Mouse (Mus musculus): ENCODE measurements around the gene Ccdc22.
A peak's percentile ranks its signal among the peaks of the same experiment; 100 is the strongest.

Gene Ccdc22

DNA sequence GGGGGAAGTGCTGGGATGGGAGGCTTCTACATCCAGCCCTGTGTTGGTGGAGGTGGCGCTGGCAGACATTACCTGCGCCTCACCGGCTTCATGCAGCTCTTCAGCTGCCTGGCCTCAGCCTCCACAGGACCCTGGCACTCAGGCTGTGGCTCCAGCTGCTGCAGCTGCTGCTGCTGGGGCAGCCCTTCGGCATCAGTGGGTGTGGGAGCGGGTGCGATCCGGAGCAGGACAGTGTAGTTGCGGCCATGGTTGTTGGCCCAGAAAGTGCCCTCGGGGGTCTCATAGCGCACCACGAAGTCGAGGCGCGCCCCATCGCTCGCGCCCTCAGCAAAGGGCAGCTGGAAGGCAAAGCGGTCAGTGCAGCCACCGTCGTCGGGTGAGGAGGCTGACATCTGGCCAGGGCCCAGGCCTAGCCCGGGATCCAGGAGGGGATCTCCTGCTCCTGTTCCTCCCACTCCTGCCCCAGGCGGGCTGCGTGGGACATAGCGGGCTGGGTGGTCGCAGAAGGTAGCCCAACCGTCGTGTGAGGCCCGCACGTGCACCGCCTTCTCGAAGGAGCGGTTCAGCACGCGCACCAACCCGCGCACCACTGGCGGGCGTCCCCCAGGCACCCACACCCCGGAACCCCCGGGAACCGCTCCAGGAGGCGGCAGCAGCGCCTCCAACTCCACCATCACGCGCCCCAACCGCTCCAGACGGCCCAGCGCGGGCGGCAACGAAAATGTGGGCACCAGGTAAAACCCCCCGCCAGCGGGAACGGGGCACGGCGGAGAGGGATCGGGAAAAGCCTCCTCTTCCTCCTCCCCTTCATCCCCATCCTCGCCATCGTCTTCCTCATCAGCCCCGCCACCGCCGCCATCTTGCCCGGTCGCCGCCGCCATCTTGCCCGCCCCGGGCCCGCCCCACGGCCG, 31.9 kb downstream of the Ccdc22 start, which contains the start of gene Foxp3:
TSS of gene Foxp3 (plus strand) at position 469 of the 911 bp plus-strand sequence.
- peak; percentile 43 for DNase-seq (ENCODE audit: low spot score)

DNA sequence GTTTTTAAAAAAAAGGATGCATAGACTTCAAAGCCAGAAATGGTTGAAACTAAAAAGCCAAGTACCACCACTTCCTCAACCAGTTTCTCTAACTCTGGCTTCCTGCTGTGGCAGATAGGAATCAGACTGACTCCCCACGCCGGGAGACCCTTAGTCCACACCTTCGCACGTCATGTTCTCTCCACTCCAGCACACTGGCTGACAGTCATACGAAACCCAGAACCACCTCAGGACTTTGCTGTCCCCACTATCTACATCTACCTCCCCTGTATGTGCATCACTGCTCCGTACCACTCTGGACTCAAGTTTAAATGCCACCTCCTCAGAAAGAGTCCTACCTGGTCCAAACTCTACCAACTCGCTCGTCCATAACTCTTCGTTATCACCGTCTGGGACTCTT, 32.9 kb downstream of the Ccdc22 start:
- no peak for DNase-seq (ENCODE audit: low spot score)

DNA sequence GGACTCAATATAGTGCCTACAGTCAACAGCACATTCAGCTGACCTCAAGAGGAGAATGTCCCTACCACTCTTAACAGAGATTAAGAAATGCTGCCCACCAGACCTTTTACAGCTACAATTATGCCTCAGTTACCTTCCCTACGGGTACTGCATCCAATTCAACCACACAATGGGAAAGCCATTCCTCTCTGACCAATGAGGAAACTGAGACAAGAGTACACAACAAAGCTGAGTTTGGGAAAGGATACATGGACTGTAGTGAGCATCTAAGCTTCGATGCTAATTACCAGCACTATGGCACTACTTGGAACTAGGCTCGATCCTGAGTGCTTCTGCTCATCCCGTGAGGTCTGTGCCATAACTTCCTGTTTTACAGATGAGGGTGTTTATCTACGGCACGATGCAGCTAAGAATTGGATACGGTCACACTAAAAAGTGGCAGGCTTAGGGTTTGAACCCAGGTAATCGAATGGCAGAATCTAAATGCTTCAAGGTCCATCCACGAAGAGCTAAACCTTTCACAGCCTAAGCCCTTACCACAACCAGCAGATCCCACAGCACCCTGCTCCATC, 33.7 kb downstream of the Ccdc22 start:
- DNase-seq (ENCODE audit: low spot score) = no peak

DNA sequence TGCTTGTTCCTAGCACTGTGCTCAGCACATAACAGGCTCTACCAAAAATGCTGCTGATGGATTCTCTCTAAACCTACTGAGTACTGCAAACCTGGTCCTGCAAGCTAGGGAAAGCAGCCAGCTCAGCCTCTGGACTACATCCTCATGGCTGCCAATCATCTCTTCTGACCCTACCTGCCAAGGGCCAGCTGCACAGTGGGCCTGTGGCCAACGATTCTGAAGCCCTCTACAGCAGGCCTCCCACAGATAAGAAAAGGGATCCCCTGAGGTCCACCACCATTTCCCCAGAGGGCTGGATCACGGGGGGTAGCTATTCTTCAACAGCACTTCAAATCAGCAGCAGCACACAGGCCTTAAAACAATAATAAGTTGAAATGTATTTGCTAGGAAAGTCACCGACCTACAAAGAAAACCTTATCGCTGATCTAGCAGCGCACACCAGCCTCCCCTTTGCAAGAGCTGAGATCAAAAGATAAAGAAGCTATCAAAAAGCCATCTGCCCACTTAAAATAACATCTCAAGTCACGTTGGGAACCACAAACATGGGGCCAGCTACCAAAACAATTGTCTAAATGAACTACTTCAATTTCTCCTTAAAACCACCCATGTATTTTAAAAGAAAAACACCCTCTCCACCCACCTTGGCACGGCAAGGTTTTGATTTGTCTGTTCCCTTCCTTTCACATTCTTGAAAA, 34.7 kb downstream of the Ccdc22 start:
- DNase-seq (ENCODE audit: low spot score) = no peak

DNA sequence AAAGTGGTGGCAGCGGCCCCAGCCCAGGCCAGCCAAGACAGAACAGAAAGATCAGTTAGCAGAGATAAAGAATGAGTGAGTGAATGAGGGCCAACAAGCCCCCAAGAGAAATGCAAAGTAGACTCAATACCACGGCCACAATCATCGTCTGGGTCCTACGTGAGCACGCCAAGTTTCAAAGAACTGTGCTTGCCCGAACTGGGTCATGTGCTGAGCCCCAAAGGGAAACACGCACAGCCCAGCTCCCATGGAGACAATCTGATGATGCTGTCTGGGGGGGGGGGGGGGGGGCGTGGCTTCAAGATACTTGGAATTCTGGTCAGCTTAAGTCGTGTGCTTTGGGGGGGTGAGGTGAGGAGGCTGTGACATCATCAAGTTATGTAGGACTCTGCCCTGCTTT, 37.8 kb downstream of the Ccdc22 start:
- DNase-seq (ENCODE audit: low spot score) = no peak

DNA sequence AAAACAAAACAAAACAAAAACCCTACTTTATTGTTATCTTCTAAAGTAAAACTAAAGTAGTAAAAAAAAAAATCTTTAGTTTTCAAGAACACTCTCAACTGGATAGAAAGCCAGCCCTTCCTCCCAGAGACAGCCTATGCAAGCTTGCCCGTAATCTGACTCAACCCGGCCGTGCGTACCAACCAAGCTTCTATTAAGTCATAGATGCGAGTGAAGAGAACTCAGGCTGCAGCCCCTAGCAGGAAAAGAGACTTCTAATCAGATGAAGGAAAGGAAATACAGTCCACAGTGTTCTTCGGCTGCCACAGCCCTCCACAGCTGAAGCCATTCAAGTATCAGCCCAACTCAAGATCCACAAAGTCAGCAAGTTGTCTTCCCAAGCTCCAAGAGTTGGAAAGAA, 39.0 kb downstream of the Ccdc22 start:
- DNase-seq (ENCODE audit: low spot score) = no peak

DNA sequence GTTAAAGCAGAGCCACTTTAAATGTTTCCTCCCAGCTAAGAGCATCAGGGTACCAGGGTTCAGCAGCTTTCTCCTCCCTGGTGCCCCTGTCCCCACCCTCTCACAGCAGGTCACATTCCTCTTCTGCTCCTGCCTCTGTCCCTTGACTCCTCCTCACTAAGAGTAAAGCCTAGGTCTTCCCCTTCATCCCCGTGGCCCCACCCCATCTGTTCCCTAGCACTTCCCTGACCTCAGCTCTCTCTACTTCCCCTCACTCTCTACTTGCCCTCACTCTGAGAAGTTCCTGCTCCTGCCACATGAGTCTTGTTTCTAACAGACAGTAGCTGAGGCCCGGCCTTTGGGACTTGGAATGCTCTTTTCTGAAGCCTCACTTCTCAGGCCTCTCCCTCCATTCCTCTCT, 42.2 kb downstream of the Ccdc22 start:
- DNase-seq (ENCODE audit: low spot score) = no peak

DNA sequence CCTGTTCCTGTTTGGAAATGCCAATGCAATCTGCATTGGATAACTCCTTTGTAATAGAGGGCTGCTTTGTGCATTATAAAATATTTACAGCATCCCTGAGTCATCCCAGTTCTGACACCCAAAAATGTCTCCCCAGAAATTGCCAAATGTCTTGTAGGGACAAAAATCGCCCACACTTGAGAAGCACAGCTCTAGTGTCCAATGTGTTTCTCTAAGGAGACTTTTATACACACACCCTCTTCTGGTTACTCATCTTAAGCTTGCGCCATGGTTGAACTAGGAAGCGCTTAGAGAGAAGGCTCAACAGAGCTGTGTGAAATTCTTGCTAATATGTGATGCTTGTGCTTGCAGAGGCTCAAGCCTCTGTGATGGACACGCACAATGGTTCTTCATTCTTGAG, 51.8 kb downstream of the Ccdc22 start:
- no peak for DNase-seq (ENCODE audit: low spot score)

Data from retina, embryonic 14.5 days (tissue).